Mouse (Mus musculus): ENCODE data around the gene Impdh1. TPM values are rescaled to one million over a fixed set of nuclear protein-coding genes. Genes with fewer than 3 reads are reported as not detected.

The Impdh1 gene
- 25.7 and 29.8 TPM in 2 replicates for polyA plus RNA-seq (2011; ENCODE audit: insufficient read depth, insufficient read length, low read depth, missing spikeins)

DNA sequence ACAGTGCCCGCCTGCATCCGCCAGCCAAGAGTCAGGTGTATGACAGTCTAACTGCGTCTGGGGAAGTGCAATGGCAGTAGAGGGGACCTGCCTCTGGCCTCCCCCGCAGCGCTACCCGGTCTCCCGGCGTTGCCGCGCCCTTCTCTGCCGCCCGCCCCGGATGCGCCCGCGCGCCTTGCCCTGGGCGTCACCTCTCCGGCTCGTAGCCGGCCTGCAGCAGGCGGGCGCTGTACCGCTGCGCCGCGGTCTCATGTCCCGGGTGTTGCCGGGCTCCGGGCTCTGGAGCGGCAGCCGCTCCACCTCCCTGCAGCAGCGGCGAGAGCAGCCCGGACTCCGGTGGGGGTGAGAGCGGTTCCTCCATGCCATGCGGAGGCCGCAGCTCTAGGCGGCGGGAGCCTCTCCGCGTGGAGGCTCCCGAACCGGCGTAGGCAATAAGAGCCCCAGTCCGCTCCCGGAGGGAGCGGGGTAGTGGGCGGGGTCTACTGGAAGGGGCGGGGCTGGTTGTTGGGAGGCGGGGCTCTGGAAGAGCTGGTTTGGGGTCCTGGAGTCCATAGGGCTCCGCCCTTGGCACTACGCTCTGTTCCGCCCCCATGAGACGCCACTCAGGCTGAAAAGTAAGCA is at the start of gene Impdh1:
TSS of gene Impdh1 (minus strand) at position 484 of the 621 bp plus-strand sequence.
- Histone ChIP-seq H3K4me3 (ENCODE audit: low read depth, low read length) (peak within 1 kb of the TSS; percentile 61), H3K9ac (ENCODE audit: low read depth, poor library complexity, severe bottlenecking) (peak within 1 kb of the TSS; percentile 69), H3K9me3 (replicated peaks; ENCODE audit: control insufficient read depth, insufficient read depth, low read length, poor library complexity, severe bottlenecking) (no peaks in the 10 kb centered on the region), H3K36me3 (ENCODE audit: control insufficient read depth, insufficient read depth, low read length, poor library complexity, severe bottlenecking) (no peaks in the 10 kb centered on the region), H3K27me3 (ENCODE audit: control insufficient read depth, insufficient read depth, low read length, poor library complexity, severe bottlenecking) (0 out of 2 replicates have a peak, but pooled peaks cover 3% of the 10 kb centered on the region), H3K4me1 (ENCODE audit: control insufficient read depth, insufficient read depth, low read length) (no peaks in the 10 kb centered on the region), H3K27ac (ENCODE audit: insufficient read depth, low read length) (no peak within 1 kb of the TSS)
- no peak for TF ChIP-seq EP300 (IDR thresholded peaks at IDR 0.05; ENCODE audit: insufficient read depth, low read depth, low read length)
- TF ChIP-seq CTCF (IDR thresholded peaks at IDR 0.05; ENCODE audit: low read depth, low read length), result no peak
- peak; percentile 37 for TF ChIP-seq POLR2A (IDR thresholded peaks at IDR 0.05; ENCODE audit: insufficient read depth, low read length)

GRCm38 (mm10) chr6:29264456-29264781 is 48.3 kb upstream of the Impdh1 start:
- no peaks in the 10 kb centered on the region for H3K36me3 ChIP-seq (ENCODE audit: control insufficient read depth, insufficient read depth, low read length, poor library complexity, severe bottlenecking)
- no peaks in the 10 kb centered on the region for H3K4me1 ChIP-seq (ENCODE audit: control insufficient read depth, insufficient read depth, low read length)
- no peak overlapping the region for H3K4me3 ChIP-seq (ENCODE audit: low read depth, low read length)
- TF ChIP-seq POLR2A (IDR thresholded peaks at IDR 0.05; ENCODE audit: insufficient read depth, low read length) (no peak), EP300 (IDR thresholded peaks at IDR 0.05; ENCODE audit: insufficient read depth, low read depth, low read length) (no peak), CTCF (IDR thresholded peaks at IDR 0.05; ENCODE audit: low read depth, low read length) (no peak)
- no peaks in the 10 kb centered on the region for H3K9me3 ChIP-seq (replicated peaks; ENCODE audit: control insufficient read depth, insufficient read depth, low read length, poor library complexity, severe bottlenecking)
- no peak overlapping the region for H3K9ac ChIP-seq (ENCODE audit: low read depth, poor library complexity, severe bottlenecking)
- H3K27me3 ChIP-seq (ENCODE audit: control insufficient read depth, insufficient read depth, low read length, poor library complexity, severe bottlenecking), result peaks cover 2% of the 10 kb centered on the region; the same call in 1 of the 2 replicates
- H3K27ac ChIP-seq (ENCODE audit: insufficient read depth, low read length), result no peak overlapping the region

DNA sequence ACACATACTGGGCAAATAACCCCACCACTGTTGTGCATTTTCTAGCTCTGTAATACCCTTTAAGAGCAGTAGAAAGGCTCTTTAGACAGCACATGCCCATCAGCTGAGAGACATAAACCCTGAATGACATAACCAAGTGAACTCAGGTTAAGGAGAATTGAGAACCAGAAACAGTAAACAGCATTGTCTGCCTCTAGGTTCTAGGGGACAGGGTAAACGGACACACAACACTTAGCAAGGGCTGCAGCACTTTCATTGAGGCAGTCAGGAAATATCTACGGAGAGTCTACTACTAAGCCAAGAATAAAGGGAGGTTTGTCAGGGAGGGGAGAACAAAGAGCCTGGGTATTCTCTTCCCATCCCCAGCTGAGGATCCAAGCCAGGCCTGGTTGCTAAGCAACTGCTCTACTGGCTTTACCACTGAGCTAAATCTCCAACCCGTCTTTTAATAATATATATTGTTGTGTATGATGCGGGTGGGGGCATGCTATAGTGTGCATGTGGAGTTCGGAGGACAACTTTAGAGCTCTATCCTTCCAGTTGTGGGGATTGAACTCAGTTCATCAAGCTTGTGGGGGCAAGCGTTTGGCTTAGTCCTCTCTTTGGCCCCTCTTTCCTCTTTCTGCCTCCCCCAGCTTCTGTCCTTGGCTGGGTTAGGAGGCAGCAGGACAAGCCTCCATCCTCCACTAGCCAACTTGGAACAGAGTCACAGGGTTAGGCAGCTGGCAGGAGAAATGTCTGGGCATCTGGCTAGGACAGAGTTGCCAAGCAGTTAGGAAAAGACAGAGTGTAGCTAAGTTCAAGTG is 47.7 kb upstream of the Impdh1 start:
- Histone ChIP-seq H3K9me3 (replicated peaks; ENCODE audit: control insufficient read depth, insufficient read depth, low read length, poor library complexity, severe bottlenecking) (no peaks in the 10 kb centered on the region), H3K4me3 (ENCODE audit: low read depth, low read length) (no peak overlapping the region), H3K27ac (ENCODE audit: insufficient read depth, low read length) (no peak overlapping the region), H3K4me1 (ENCODE audit: control insufficient read depth, insufficient read depth, low read length) (no peaks in the 10 kb centered on the region), H3K9ac (ENCODE audit: low read depth, poor library complexity, severe bottlenecking) (no peak overlapping the region), H3K36me3 (ENCODE audit: control insufficient read depth, insufficient read depth, low read length, poor library complexity, severe bottlenecking) (no peaks in the 10 kb centered on the region), H3K27me3 (ENCODE audit: control insufficient read depth, insufficient read depth, low read length, poor library complexity, severe bottlenecking) (peaks cover 2% of the 10 kb centered on the region; the same call in 1 of the 2 replicates)
- TF ChIP-seq CTCF (IDR thresholded peaks at IDR 0.05; ENCODE audit: low read depth, low read length) (no peak), POLR2A (IDR thresholded peaks at IDR 0.05; ENCODE audit: insufficient read depth, low read length) (no peak), EP300 (IDR thresholded peaks at IDR 0.05; ENCODE audit: insufficient read depth, low read depth, low read length) (no peak)

GRCm38 (mm10) chr6:29261831-29262230 is 45.7 kb upstream of the Impdh1 start:
- Histone ChIP-seq H3K4me3 (ENCODE audit: low read depth, low read length) (no peak overlapping the region), H3K9me3 (replicated peaks; ENCODE audit: control insufficient read depth, insufficient read depth, low read length, poor library complexity, severe bottlenecking) (no peaks in the 10 kb centered on the region), H3K27ac (ENCODE audit: insufficient read depth, low read length) (no peak overlapping the region), H3K4me1 (ENCODE audit: control insufficient read depth, insufficient read depth, low read length) (no peaks in the 10 kb centered on the region), H3K27me3 (ENCODE audit: control insufficient read depth, insufficient read depth, low read length, poor library complexity, severe bottlenecking) (peaks cover 2% of the 10 kb centered on the region; the same call in 1 of the 2 replicates), H3K36me3 (ENCODE audit: control insufficient read depth, insufficient read depth, low read length, poor library complexity, severe bottlenecking) (no peaks in the 10 kb centered on the region), H3K9ac (ENCODE audit: low read depth, poor library complexity, severe bottlenecking) (no peak overlapping the region)
- TF ChIP-seq CTCF (IDR thresholded peaks at IDR 0.05; ENCODE audit: low read depth, low read length), result no peak
- no peak for TF ChIP-seq POLR2A (IDR thresholded peaks at IDR 0.05; ENCODE audit: insufficient read depth, low read length)
- TF ChIP-seq EP300 (IDR thresholded peaks at IDR 0.05; ENCODE audit: insufficient read depth, low read depth, low read length), result no peak

DNA sequence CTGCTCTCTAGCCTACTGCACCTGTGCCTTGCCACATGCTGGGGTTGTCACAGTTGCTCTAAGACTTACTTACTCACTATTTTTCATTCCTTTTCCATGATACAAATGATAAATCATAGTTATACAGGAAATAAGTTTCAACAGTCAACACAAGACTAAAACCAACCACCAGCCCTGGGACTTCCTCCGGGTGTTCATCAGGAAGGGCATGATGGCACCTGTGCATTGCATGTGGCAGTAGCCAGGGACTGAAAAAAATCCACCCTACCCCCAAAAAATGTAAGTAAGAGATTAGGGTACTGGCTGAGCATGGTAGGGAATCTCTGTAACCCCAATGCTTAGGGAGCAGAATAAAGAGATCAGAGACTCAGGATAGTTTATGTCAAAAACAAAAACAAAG is 43.3 kb upstream of the Impdh1 start:
- no peak overlapping the region for H3K27ac ChIP-seq (ENCODE audit: insufficient read depth, low read length)
- H3K9ac ChIP-seq (ENCODE audit: low read depth, poor library complexity, severe bottlenecking), result no peak overlapping the region
- peaks cover 2% of the 10 kb centered on the region; the same call in 1 of the 2 replicates for H3K27me3 ChIP-seq (ENCODE audit: control insufficient read depth, insufficient read depth, low read length, poor library complexity, severe bottlenecking)
- H3K9me3 ChIP-seq (replicated peaks; ENCODE audit: control insufficient read depth, insufficient read depth, low read length, poor library complexity, severe bottlenecking), result no peaks in the 10 kb centered on the region
- no peaks in the 10 kb centered on the region for H3K36me3 ChIP-seq (ENCODE audit: control insufficient read depth, insufficient read depth, low read length, poor library complexity, severe bottlenecking)
- H3K4me1 ChIP-seq (ENCODE audit: control insufficient read depth, insufficient read depth, low read length), result no peaks in the 10 kb centered on the region
- no peak overlapping the region for H3K4me3 ChIP-seq (ENCODE audit: low read depth, low read length)
- TF ChIP-seq CTCF (IDR thresholded peaks at IDR 0.05; ENCODE audit: low read depth, low read length) (no peak), EP300 (IDR thresholded peaks at IDR 0.05; ENCODE audit: insufficient read depth, low read depth, low read length) (no peak), POLR2A (IDR thresholded peaks at IDR 0.05; ENCODE audit: insufficient read depth, low read length) (no peak)

GRCm38 (mm10) chr6:29247072-29247471 is 30.9 kb upstream of the Impdh1 start:
- no peak for TF ChIP-seq POLR2A (IDR thresholded peaks at IDR 0.05; ENCODE audit: insufficient read depth, low read length)
- TF ChIP-seq EP300 (IDR thresholded peaks at IDR 0.05; ENCODE audit: insufficient read depth, low read depth, low read length), result no peak
- no peak for TF ChIP-seq CTCF (IDR thresholded peaks at IDR 0.05; ENCODE audit: low read depth, low read length)
- H3K9ac ChIP-seq (ENCODE audit: low read depth, poor library complexity, severe bottlenecking), result no peak overlapping the region
- no peaks in the 10 kb centered on the region; the same call in 1 of the 2 replicates for H3K9me3 ChIP-seq (replicated peaks; ENCODE audit: control insufficient read depth, insufficient read depth, low read length, poor library complexity, severe bottlenecking)
- no peaks in the 10 kb centered on the region for H3K36me3 ChIP-seq (ENCODE audit: control insufficient read depth, insufficient read depth, low read length, poor library complexity, severe bottlenecking)
- H3K4me3 ChIP-seq (ENCODE audit: low read depth, low read length), result no peak overlapping the region
- H3K27ac ChIP-seq (ENCODE audit: insufficient read depth, low read length), result no peak overlapping the region
- H3K4me1 ChIP-seq (ENCODE audit: control insufficient read depth, insufficient read depth, low read length), result peaks cover 2% of the 10 kb centered on the region
- H3K27me3 ChIP-seq (ENCODE audit: control insufficient read depth, insufficient read depth, low read length, poor library complexity, severe bottlenecking), result no peaks in the 10 kb centered on the region

Measured in ES-Bruce4 (cell line).